Mouse (Mus musculus) thymus, postnatal 10 days (tissue): ENCODE measurements around the gene Gm3776.
A peak's percentile ranks its signal among the peaks of the same experiment; 100 is the strongest.
"Not testable (repeated sequence)": the region's sequence is repeated elsewhere in the genome, so short reads cannot be mapped to it uniquely, and the experiment has no call there.

ENCODE experiments used
- DNase-seq, 2 experiments: peaks; one replicate each; pipeline ENCODE4 v3.0.0; 2021; ENCODE audit warnings: low spot score in 2 of 2

The Gm3776 gene

DNA sequence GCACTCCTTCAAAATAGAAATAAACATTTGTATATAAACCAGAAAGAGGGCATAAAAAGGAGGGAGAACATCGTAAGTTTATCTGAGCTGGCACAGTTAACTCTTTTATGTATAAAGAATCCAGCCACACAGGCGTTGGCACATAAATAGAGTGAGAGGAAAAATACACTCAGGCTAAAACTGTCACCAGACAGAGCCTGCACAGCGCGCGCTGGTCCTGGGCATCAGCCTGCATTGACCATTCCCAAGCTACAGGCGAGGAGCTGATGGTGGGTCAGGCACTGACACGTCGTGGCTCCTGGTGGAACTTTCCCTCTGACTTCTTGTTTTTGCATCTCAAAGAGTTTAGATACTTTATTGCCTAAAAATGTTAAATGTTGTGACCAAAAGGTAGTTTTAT, 35.5 kb downstream of the Gm3776 start:
- not testable (repeated sequence) for DNase-seq

DNA sequence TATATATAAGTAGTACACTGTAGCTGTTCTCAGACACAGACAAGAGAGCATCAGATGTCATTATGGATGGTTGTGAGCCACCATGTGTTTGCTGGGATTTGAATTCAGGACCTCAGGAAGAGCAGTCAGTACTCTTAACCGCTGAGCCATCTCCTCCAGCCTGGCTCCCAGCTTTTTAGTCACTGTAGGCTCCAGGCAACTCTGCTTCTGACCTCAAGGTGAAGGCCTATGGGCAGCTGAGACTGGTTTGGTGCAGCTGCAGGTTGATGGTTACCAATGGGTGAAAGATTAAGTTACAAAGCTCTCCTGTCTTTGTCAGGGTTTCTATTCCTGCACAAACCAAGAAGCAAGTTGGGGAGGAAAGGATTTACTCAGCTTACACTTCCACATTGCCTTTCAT, 36.8 kb downstream of the Gm3776 start:
- not testable (repeated sequence) for DNase-seq

DNA sequence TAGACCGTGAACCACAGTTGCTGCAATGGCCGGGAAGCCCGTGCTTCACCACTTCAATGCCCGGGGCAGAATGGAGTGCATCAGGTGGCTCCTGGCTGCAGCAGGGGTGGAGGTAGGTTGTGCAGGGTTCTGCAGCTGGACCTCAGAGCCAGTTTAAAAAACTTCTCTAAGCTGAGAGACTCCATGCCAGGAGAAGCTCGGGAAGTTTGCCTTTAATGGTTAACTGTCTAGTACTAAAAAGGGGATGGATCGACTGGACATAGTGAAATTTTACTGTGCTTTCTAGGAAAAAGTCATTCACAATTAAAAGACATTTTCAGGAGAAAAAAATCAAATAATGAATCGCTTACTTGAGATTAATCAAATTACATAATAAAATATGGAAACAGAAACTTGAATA, 37.9 kb downstream of the Gm3776 start:
- DNase-seq: not testable (repeated sequence)

DNA sequence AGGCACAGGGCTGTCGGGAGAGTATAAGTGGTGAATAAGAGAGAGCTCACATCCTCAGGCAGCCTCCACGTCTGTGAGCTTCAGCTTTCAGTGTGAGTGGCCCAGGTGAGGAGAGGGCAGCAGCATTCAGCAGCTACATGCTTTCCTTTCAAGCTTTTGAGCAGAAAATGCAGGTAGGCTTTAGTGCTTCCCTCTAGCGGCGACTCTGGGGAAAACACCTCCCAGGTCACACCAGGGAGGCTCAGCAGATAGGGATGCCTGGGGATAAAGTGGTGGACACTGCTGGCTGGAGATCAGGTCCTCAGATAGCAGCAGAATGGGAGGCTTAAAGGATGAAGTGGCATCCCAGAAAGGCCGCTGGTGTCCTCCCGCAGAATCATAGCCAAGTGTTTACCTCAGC, 39.2 kb downstream of the Gm3776 start:
- peak in 1 of 2 experiments; percentile 30 for DNase-seq

DNA sequence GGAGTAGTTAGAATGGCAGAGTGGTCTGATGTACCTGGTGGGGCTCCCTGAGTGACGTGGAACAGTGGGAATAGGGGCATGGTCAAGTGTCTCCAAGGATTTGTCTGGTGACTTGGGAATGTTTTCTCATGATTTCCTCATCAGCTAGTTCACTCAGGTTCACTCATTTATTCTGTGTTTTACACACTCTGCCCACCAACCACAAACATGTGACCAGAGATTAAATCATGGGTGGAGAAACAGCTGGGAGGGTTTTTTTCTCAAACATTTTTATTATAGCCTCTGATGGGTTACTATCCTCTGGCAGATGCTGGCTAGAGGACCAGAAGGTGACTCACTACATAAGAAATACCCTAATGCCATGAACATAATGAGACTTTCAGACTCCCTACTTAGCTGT, 41.3 kb downstream of the Gm3776 start:
- no peak for DNase-seq

DNA sequence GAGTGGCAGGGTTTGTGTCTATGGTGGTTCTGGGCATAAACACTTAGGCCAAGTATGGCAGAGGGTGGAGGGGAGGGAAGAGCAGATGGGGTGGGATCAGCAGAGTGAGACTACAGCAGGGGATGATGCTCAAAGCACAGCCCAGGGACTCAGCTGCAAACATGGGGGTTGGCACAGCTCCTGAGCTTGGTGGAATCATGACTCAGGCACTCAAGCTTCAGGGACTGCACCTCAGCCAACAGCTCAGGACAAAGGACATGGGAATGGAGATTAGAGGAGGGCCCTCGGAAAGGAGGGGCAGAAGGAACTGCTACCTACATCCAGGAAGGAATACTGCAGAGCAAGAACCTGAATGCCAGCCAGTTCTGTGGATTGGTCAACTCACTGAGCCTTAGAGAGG, 42.2 kb downstream of the Gm3776 start:
- DNase-seq: not testable (repeated sequence)

DNA sequence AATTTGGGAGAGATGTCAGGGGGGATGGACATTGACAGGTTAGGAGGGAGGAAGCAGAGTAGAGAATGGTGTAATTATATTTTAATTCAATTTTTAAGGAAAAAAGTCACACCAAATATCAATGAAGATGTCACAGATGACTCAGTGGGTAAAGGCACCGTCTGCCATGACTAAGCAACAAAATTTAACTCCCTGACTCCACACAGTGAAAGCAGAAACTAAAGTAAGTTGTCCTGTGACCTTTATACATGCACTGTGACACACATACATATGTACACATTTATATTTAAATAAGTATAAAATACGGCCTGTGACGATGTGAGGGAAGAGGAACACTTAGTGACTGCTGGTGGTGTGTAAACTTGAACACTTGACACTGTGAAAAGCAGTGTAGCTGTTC, 51.2 kb downstream of the Gm3776 start:
- DNase-seq: not testable (repeated sequence)

DNA sequence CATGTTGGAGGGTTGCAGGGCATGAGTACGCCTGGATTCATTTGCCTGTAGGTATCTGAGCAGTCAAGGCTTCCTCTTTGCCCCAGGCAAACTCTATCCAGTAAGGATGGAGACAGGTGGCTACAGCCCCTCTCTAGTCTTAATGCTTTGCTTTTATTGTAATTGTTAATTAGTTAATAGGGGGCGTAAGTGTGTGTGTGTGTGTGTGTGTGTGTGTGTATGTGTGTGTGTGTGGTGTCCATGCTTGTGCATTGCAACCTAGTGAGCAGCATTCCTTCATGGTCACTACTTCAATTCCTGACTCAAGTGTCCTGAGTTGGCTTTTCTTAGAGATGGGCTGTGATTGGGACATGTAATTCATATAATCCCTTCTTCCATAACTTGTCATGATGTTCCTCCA, 57.8 kb downstream of the Gm3776 start, which contains the start of gene Omt2a:
Omt2a (minus strand) TSS at position 101 of the 400 bp plus-strand sequence.
- no peak for DNase-seq
